Mouse (Mus musculus) G1E (cell line): ENCODE measurements at regions not wholly inside any gene's neighbourhood (a gene's known extent, or its start where the extent isn't known, plus 50 kb on each side); places are given as distances from the start of the nearest gene placed in this dataset.

ENCODE experiments used
- CTCF ChIP-seq: IDR thresholded peaks from 2 replicates; pipeline ENCODE4 v1.5.1; 2012; ENCODE audit warnings: low read depth, low read length, inconsistent platforms, mixed read lengths
- GATA1 ChIP-seq: IDR thresholded peaks from 2 replicates; pipeline ENCODE4 v1.6.1; 2012; ENCODE audit warnings: borderline replicate concordance, low read length, inconsistent platforms, mixed read lengths
- TAL1 ChIP-seq: conservative IDR thresholded peaks from 2 replicates; pipeline ENCODE4 v1.6.1; 2012; ENCODE audit warnings: low read depth, low read length, inconsistent platforms, mixed read lengths

DNA sequence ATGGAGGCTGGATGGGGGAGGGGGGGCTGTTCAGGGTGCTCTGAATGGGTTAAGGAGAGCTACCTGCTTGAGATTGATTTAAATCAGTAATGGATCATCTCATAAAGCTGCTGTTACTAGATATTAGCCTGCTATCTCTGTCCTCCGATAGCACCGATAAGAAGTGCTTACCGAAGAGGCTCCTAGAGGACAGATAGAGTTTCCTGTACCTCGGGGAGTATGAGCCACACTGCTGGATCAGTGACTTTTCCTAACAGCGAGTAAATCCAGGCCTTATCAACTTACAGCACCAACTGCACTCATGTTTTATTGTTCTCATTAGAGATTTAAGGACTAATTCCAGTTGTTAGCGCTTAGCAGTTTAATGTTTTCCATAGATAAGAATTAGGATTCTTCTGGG, 120.3 kb upstream of the Rnf219 start:
- no peak for TF ChIP-seq CTCF
- no peak for TF ChIP-seq TAL1
- TF ChIP-seq GATA1 = no peak
